Mouse (Mus musculus): Measurements from ENCODE around the gene Adam34.

DNA sequence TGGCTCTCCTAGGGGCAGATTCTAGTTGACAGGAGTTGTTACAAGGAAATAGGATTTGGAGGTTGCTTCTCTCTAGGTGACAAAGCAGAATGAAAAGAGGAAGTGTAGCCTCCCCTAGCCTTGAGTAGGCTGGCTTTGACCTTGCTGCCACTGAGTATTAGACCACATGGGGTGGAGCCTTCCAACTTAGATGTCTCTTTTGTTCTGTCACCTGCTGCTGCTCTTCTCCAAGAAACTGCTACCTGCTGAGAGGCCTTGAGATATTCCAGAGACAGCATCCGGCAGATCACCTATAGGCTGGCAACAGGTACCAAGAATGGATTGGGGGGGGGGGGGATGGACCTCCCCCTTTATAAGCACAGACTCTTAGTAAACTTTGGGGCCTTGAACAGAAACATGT, 93.8 kb downstream of the Adam34 start:
- no peak for TF ChIP-seq EP300 (IDR thresholded peaks at IDR 0.05; ENCODE audit: insufficient read depth, low read depth, low read length)
- TF ChIP-seq CTCF (IDR thresholded peaks at IDR 0.05), result no peak
